Mouse (Mus musculus) liver, embryonic 16.5 days (tissue): ENCODE measurements around the gene Dscaml1. TPM values are rescaled to one million over a fixed set of nuclear protein-coding genes. Genes with fewer than 3 reads are reported as not detected.

Source experiments
- ATAC-seq: fragments of 200-750 bp; cut with Nextera tagmentation; 2 replicates; pipeline ENCODE4 v1.8.0; 2017; ENCODE audit warnings: low read depth, mild to moderate bottlenecking, moderate number of reproducible peaks, moderate library complexity
- H3K27ac ChIP-seq: fragments of 300-500 bp; sonication (generic); 2 replicates; pipeline ENCODE4 v1.5.1; 2014; ENCODE audit warnings: mild to moderate bottlenecking, low read length
- H3K27me3 ChIP-seq: fragments of 300-500 bp; sonication (generic); 2 replicates; pipeline ENCODE4 v1.6.1; 2014; ENCODE audit warnings: low read depth, low read length, mixed read lengths; ENCODE audit not compliant: control insufficient read depth, insufficient read depth
- H3K36me3 ChIP-seq: fragments of 300-500 bp; sonication (generic); 2 replicates; pipeline ENCODE4 v1.6.1; 2014; ENCODE audit warnings: mild to moderate bottlenecking; ENCODE audit not compliant: control insufficient read depth, insufficient read depth
- H3K4me1 ChIP-seq: fragments of 300-500 bp; sonication (generic); 2 replicates; pipeline ENCODE4 v1.6.1; 2014; ENCODE audit warnings: low read depth, low read length, mixed read lengths; ENCODE audit not compliant: control insufficient read depth
- H3K4me2 ChIP-seq: fragments of 300-500 bp; sonication (generic); 2 replicates; pipeline ENCODE4 v1.6.1; 2014; ENCODE audit warnings: low read depth, low read length, mixed read lengths
- H3K4me3 ChIP-seq: fragments of 300-500 bp; sonication (generic); 2 replicates; pipeline ENCODE4 v1.5.1; 2014; ENCODE audit warnings: low read depth, mild to moderate bottlenecking, low read length
- H3K9ac ChIP-seq: fragments of 300-500 bp; sonication (generic); 2 replicates; pipeline ENCODE4 v1.6.1; 2014; ENCODE audit warnings: low read depth, low read length
- H3K9me3 ChIP-seq: fragments of 300-500 bp; sonication (generic); replicated peaks from 2 replicates; pipeline ENCODE4 v1.6.1; 2016; ENCODE audit warnings: low read length; ENCODE audit not compliant: control insufficient read depth
- WGBS: fragments of 180-500 bp; shearing (Covaris S2); extraction: QIAGEN DNeasy Blood & Tissue Kit; methylation state at CpG from one replicate; pipeline ENCODE4 v1.1.7; 2014; ENCODE audit not compliant: insufficient replicate concordance; 5-methylcytosine and 5-hydroxymethylcytosine counted together
- polyA plus RNA-seq: library from polyadenylated mRNA; unstranded; fragments of >200 nt; fragmentation: Nextera tagmentation; extraction: Ambion mirVana; gene quantifications from 2 replicates; pipeline ENCODE4 v1.2.1, GENCODE M21; 2015

The Dscaml1 gene
- polyA plus RNA-seq, 1 experiment from 2014 or later = not detected

GRCm38 (mm10) chr9:45555036-45555826 is 128.8 kb downstream of the Dscaml1 start:
- no peaks in the 10 kb centered on the region for H3K4me1 ChIP-seq
- no peak for ATAC-seq
- no peaks in the 10 kb centered on the region for H3K9me3 ChIP-seq
- WGBS = 41% methylated on average over 17 of the region's 17 CpGs
- H3K27me3 ChIP-seq = no peaks in the 10 kb centered on the region
- no peak overlapping the region for H3K9ac ChIP-seq
- H3K4me3 ChIP-seq = no peak overlapping the region
- H3K4me2 ChIP-seq = no peak overlapping the region
- H3K36me3 ChIP-seq = no peaks in the 10 kb centered on the region
- H3K27ac ChIP-seq = no peak overlapping the region

GRCm38 (mm10) chr9:45556882-45557281 is 130.5 kb downstream of the Dscaml1 start:
- no peak for ATAC-seq
- Histone ChIP-seq H3K9me3 (no peaks in the 10 kb centered on the region), H3K4me1 (no peaks in the 10 kb centered on the region), H3K4me3 (no peak overlapping the region), H3K4me2 (no peak overlapping the region), H3K36me3 (no peaks in the 10 kb centered on the region), H3K9ac (no peak overlapping the region), H3K27me3 (no peaks in the 10 kb centered on the region), H3K27ac (no peak overlapping the region)
- WGBS = 60% methylated on average over 3 of the region's 3 CpGs

- Histone ChIP-seq H3K4me2 (no peak overlapping the region), H3K27ac (no peak overlapping the region), H3K4me3 (no peak overlapping the region), H3K9ac (no peak overlapping the region), H3K4me1 (no peaks in the 10 kb centered on the region), H3K9me3 (no peaks in the 10 kb centered on the region), H3K36me3 (no peaks in the 10 kb centered on the region), H3K27me3 (no peaks in the 10 kb centered on the region)
- 63% methylated on average over 6 of the region's 6 CpGs for WGBS
- ATAC-seq = no peak
These were observed 134.6 kb downstream of the Dscaml1 start for GRCm38 (mm10) chr9:45560987-45561386.

GRCm38 (mm10) chr9:45566843-45567578 is 140.6 kb downstream of the Dscaml1 start:
- no peaks in the 10 kb centered on the region for H3K9me3 ChIP-seq
- H3K27me3 ChIP-seq = no peaks in the 10 kb centered on the region
- no peak overlapping the region for H3K4me3 ChIP-seq
- H3K9ac ChIP-seq = no peak overlapping the region
- H3K4me1 ChIP-seq = no peaks in the 10 kb centered on the region
- ATAC-seq = no peak
- no peak overlapping the region for H3K4me2 ChIP-seq
- 36% methylated on average over 5 of the region's 5 CpGs for WGBS
- no peak overlapping the region for H3K27ac ChIP-seq
- no peaks in the 10 kb centered on the region for H3K36me3 ChIP-seq

- H3K27me3 ChIP-seq = no peaks in the 10 kb centered on the region
- no peak overlapping the region for H3K4me2 ChIP-seq
- no peak overlapping the region for H3K4me3 ChIP-seq
- H3K36me3 ChIP-seq = no peaks in the 10 kb centered on the region
- ATAC-seq = no peak
- H3K9me3 ChIP-seq = no peaks in the 10 kb centered on the region
- WGBS = 50% methylated on average over 3 of the region's 3 CpGs
- no peaks in the 10 kb centered on the region for H3K4me1 ChIP-seq
- H3K9ac ChIP-seq = no peak overlapping the region
- H3K27ac ChIP-seq = no peak overlapping the region
These were observed 143.3 kb downstream of the Dscaml1 start for GRCm38 (mm10) chr9:45569680-45570079.

- H3K4me1 ChIP-seq = no peaks in the 10 kb centered on the region
- H3K27me3 ChIP-seq = no peaks in the 10 kb centered on the region
- H3K9me3 ChIP-seq = no peaks in the 10 kb centered on the region
- 53% methylated on average over 5 of the region's 5 CpGs for WGBS
- no peaks in the 10 kb centered on the region for H3K36me3 ChIP-seq
- H3K9ac ChIP-seq = no peak overlapping the region
- no peak overlapping the region for H3K4me3 ChIP-seq
- ATAC-seq = no peak
- H3K27ac ChIP-seq = no peak overlapping the region
- no peak overlapping the region for H3K4me2 ChIP-seq
These were observed 143.9 kb downstream of the Dscaml1 start for GRCm38 (mm10) chr9:45570346-45570745.

GRCm38 (mm10) chr9:45572787-45573492 is 146.5 kb downstream of the Dscaml1 start:
- no peaks in the 10 kb centered on the region for H3K36me3 ChIP-seq
- H3K4me1 ChIP-seq = no peaks in the 10 kb centered on the region
- 30% methylated on average over 9 of the region's 9 CpGs for WGBS
- ATAC-seq = no peak
- H3K4me3 ChIP-seq = no peak overlapping the region
- H3K27me3 ChIP-seq = no peaks in the 10 kb centered on the region
- H3K9ac ChIP-seq = no peak overlapping the region
- no peak overlapping the region for H3K27ac ChIP-seq
- no peaks in the 10 kb centered on the region for H3K9me3 ChIP-seq
- H3K4me2 ChIP-seq = no peak overlapping the region

GRCm38 (mm10) chr9:45573493-45573815 is 147.0 kb downstream of the Dscaml1 start:
- Histone ChIP-seq H3K27ac (no peak overlapping the region), H3K27me3 (no peaks in the 10 kb centered on the region), H3K9me3 (no peaks in the 10 kb centered on the region), H3K4me2 (no peak overlapping the region), H3K4me3 (no peak overlapping the region), H3K9ac (no peak overlapping the region), H3K4me1 (no peaks in the 10 kb centered on the region), H3K36me3 (no peaks in the 10 kb centered on the region)
- no peak for ATAC-seq

GRCm38 (mm10) chr9:45574021-45574420 is 147.6 kb downstream of the Dscaml1 start:
- Histone ChIP-seq H3K4me2 (no peak overlapping the region), H3K4me3 (no peak overlapping the region), H3K27me3 (no peaks in the 10 kb centered on the region), H3K9me3 (no peaks in the 10 kb centered on the region), H3K27ac (no peak overlapping the region), H3K4me1 (no peaks in the 10 kb centered on the region), H3K9ac (no peak overlapping the region), H3K36me3 (no peaks in the 10 kb centered on the region)
- ATAC-seq = no peak
- WGBS = 43% methylated on average over 8 of the region's 8 CpGs
